Mouse (Mus musculus) spleen, adult 12 weeks (tissue): Measurements from ENCODE around the gene Arid3a.

Experiments
- DNase-seq: peaks from one replicate; pipeline ENCODE4 v3.0.0; 2022; ENCODE audit warnings: low spot score

The Arid3a gene

GRCm38 (mm10) chr10:79995636-79996035 lies 68.8 kb downstream of the Arid3a start:
- no peak for DNase-seq

- peak; percentile 93 for DNase-seq
Observed at GRCm38 (mm10) chr10:79996272-79997033, 69.6 kb downstream of the Arid3a start, which contains the start of gene Abca7. TSS of gene Abca7 (plus strand) at chr10:79996494.

- DNase-seq, result peak; percentile 71
Observed at GRCm38 (mm10) chr10:79997034-79997760, 70.4 kb downstream of the Arid3a start.

GRCm38 (mm10) chr10:79997819-79998218 lies 71.0 kb downstream of the Arid3a start:
- peak; percentile 36 for DNase-seq

- DNase-seq, result no peak
Observed at GRCm38 (mm10) chr10:80001945-80002344, 75.1 kb downstream of the Arid3a start.

- DNase-seq, result no peak
Observed at GRCm38 (mm10) chr10:80002829-80003228, 76.0 kb downstream of the Arid3a start.

- DNase-seq, result no peak
Observed at GRCm38 (mm10) chr10:80003374-80004232, 76.8 kb downstream of the Arid3a start.

- DNase-seq, result no peak
Observed at GRCm38 (mm10) chr10:80004233-80004705, 77.4 kb downstream of the Arid3a start.
